Mouse (Mus musculus): Measurements from ENCODE around the gene Pak7.

Pak7 gene

GRCm38 (mm10) chr2:136150752-136151151 is 237.0 kb downstream of the Pak7 start:
- no peak for DNase-seq (ENCODE audit: low spot score)

- no peak for DNase-seq (ENCODE audit: low spot score)
Observed at GRCm38 (mm10) chr2:136149530-136149929, 238.2 kb downstream of the Pak7 start.

GRCm38 (mm10) chr2:136148999-136149398 is 238.8 kb downstream of the Pak7 start:
- DNase-seq (ENCODE audit: low spot score), result peak; percentile 21

GRCm38 (mm10) chr2:136140807-136141206 is 247.0 kb downstream of the Pak7 start:
- no peak for DNase-seq (ENCODE audit: low spot score)

- no peak for DNase-seq (ENCODE audit: low spot score)
Observed at GRCm38 (mm10) chr2:136139159-136140069, 248.4 kb downstream of the Pak7 start.

- no peak for DNase-seq (ENCODE audit: low spot score)
Observed at GRCm38 (mm10) chr2:136138451-136138850, 249.3 kb downstream of the Pak7 start.

- DNase-seq (ENCODE audit: low spot score), result no peak
Observed at GRCm38 (mm10) chr2:136121867-136122266, 265.9 kb downstream of the Pak7 start.

GRCm38 (mm10) chr2:136118006-136118405 is 269.8 kb downstream of the Pak7 start:
- no peak for DNase-seq (ENCODE audit: low spot score)

- no peak for DNase-seq (ENCODE audit: low spot score)
Observed at GRCm38 (mm10) chr2:136113374-136113773, 274.4 kb downstream of the Pak7 start.

- DNase-seq (ENCODE audit: low spot score), result no peak
Observed at GRCm38 (mm10) chr2:136109038-136109363, 278.8 kb downstream of the Pak7 start.

- DNase-seq (ENCODE audit: low spot score), result no peak
Observed at GRCm38 (mm10) chr2:136108124-136109037, 279.4 kb downstream of the Pak7 start.

- no peak for DNase-seq (ENCODE audit: low spot score)
Observed at GRCm38 (mm10) chr2:136107597-136107996, 280.2 kb downstream of the Pak7 start.

GRCm38 (mm10) chr2:136097143-136097542 is 290.6 kb downstream of the Pak7 start:
- DNase-seq (ENCODE audit: low spot score), result no peak

- no peak for DNase-seq (ENCODE audit: low spot score)
Observed at GRCm38 (mm10) chr2:136095978-136096377, 291.8 kb downstream of the Pak7 start.

GRCm38 (mm10) chr2:136064356-136064755 is 323.4 kb downstream of the Pak7 start:
- no peak for DNase-seq (ENCODE audit: low spot score)

- DNase-seq (ENCODE audit: low spot score), result no peak
Observed at GRCm38 (mm10) chr2:136059029-136059669, 328.6 kb downstream of the Pak7 start.

- DNase-seq (ENCODE audit: low spot score), result no peak
Observed at GRCm38 (mm10) chr2:136058398-136058797, 329.4 kb downstream of the Pak7 start.

GRCm38 (mm10) chr2:136057861-136058331 is 329.9 kb downstream of the Pak7 start:
- no peak for DNase-seq (ENCODE audit: low spot score)

- DNase-seq (ENCODE audit: low spot score), result no peak
Observed at GRCm38 (mm10) chr2:136051688-136052289, 336.0 kb downstream of the Pak7 start, which contains the start of gene Lamp5. Lamp5 (plus strand) TSS chr2:136052239.

GRCm38 (mm10) chr2:136050793-136051615 is 336.8 kb downstream of the Pak7 start:
- no peak for DNase-seq (ENCODE audit: low spot score)

GRCm38 (mm10) chr2:136048464-136048863 is 339.3 kb downstream of the Pak7 start:
- no peak for DNase-seq (ENCODE audit: low spot score)

All from ovary, postnatal 10 days (tissue).